Mouse (Mus musculus): ENCODE results near the gene Myo1e. TPM values are rescaled to one million over a fixed set of nuclear protein-coding genes. Genes with fewer than 3 reads are reported as not detected.

The Myo1e gene
- polyA plus RNA-seq, 1 experiment: 0.02 TPM

GRCm38 (mm10) chr9:70314019-70314418, 106.9 kb downstream of the Myo1e start:
- Histone ChIP-seq H3K27me3 (ENCODE audit: control insufficient read depth) (no peaks in the 10 kb centered on the region), H3K4me3 (replicated peaks) (no peak overlapping the region), H3K9me3 (ENCODE audit: control insufficient read depth, low read length) (no peaks in the 10 kb centered on the region; the same call in 1 of the 2 replicates), H3K36me3 (ENCODE audit: control insufficient read depth) (no peaks in the 10 kb centered on the region), H3K4me1 (ENCODE audit: control insufficient read depth) (no peaks in the 10 kb centered on the region)
- TF ChIP-seq GATA1 (IDR thresholded peaks at IDR 0.05; ENCODE audit: low read length): no peak
- no peak for TF ChIP-seq TAL1 (IDR thresholded peaks at IDR 0.05; ENCODE audit: low read length)

GRCm38 (mm10) chr9:70315130-70315529, 108.0 kb downstream of the Myo1e start:
- Histone ChIP-seq H3K27me3 (ENCODE audit: control insufficient read depth) (no peaks in the 10 kb centered on the region), H3K36me3 (ENCODE audit: control insufficient read depth) (no peaks in the 10 kb centered on the region), H3K4me3 (replicated peaks) (no peak overlapping the region), H3K9me3 (ENCODE audit: control insufficient read depth, low read length) (no peaks in the 10 kb centered on the region; the same call in 1 of the 2 replicates), H3K4me1 (ENCODE audit: control insufficient read depth) (no peaks in the 10 kb centered on the region)
- TF ChIP-seq GATA1 (IDR thresholded peaks at IDR 0.05; ENCODE audit: low read length) (no peak), TAL1 (IDR thresholded peaks at IDR 0.05; ENCODE audit: low read length) (no peak)

GRCm38 (mm10) chr9:70318601-70319000, 111.5 kb downstream of the Myo1e start:
- Histone ChIP-seq H3K9me3 (ENCODE audit: control insufficient read depth, low read length) (no peaks in the 10 kb centered on the region), H3K27me3 (ENCODE audit: control insufficient read depth) (no peaks in the 10 kb centered on the region), H3K4me1 (ENCODE audit: control insufficient read depth) (no peaks in the 10 kb centered on the region), H3K36me3 (ENCODE audit: control insufficient read depth) (no peaks in the 10 kb centered on the region), H3K4me3 (replicated peaks) (no peak overlapping the region)
- TF ChIP-seq GATA1 (IDR thresholded peaks at IDR 0.05; ENCODE audit: low read length): no peak
- TF ChIP-seq TAL1 (IDR thresholded peaks at IDR 0.05; ENCODE audit: low read length): no peak

- TF ChIP-seq TAL1 (IDR thresholded peaks at IDR 0.05; ENCODE audit: low read length) (no peak), GATA1 (IDR thresholded peaks at IDR 0.05; ENCODE audit: low read length) (no peak)
- no peaks in the 10 kb centered on the region for H3K4me1 ChIP-seq (ENCODE audit: control insufficient read depth)
- H3K4me3 ChIP-seq (replicated peaks): no peak overlapping the region
- H3K36me3 ChIP-seq (ENCODE audit: control insufficient read depth): no peaks in the 10 kb centered on the region; the same call in 1 of the 2 replicates
- no peaks in the 10 kb centered on the region for H3K9me3 ChIP-seq (ENCODE audit: control insufficient read depth, low read length)
- H3K27me3 ChIP-seq (ENCODE audit: control insufficient read depth): no peaks in the 10 kb centered on the region
Observed at GRCm38 (mm10) chr9:70324336-70324735, 117.2 kb downstream of the Myo1e start.

- no peaks in the 10 kb centered on the region for H3K4me1 ChIP-seq (ENCODE audit: control insufficient read depth)
- TF ChIP-seq GATA1 (IDR thresholded peaks at IDR 0.05; ENCODE audit: low read length) (no peak), TAL1 (IDR thresholded peaks at IDR 0.05; ENCODE audit: low read length) (no peak)
- H3K27me3 ChIP-seq (ENCODE audit: control insufficient read depth): no peaks in the 10 kb centered on the region
- H3K9me3 ChIP-seq (ENCODE audit: control insufficient read depth, low read length): no peaks in the 10 kb centered on the region
- H3K36me3 ChIP-seq (ENCODE audit: control insufficient read depth): no peaks in the 10 kb centered on the region; the same call in 1 of the 2 replicates
- no peak overlapping the region for H3K4me3 ChIP-seq (replicated peaks)
Observed at GRCm38 (mm10) chr9:70325880-70326595, 118.9 kb downstream of the Myo1e start.

GRCm38 (mm10) chr9:70328193-70328841, 121.2 kb downstream of the Myo1e start:
- Histone ChIP-seq H3K4me3 (replicated peaks) (no peak overlapping the region), H3K9me3 (ENCODE audit: control insufficient read depth, low read length) (no peaks in the 10 kb centered on the region), H3K27me3 (ENCODE audit: control insufficient read depth) (no peaks in the 10 kb centered on the region), H3K36me3 (ENCODE audit: control insufficient read depth) (no peaks in the 10 kb centered on the region; the same call in 1 of the 2 replicates), H3K4me1 (ENCODE audit: control insufficient read depth) (no peaks in the 10 kb centered on the region)
- TF ChIP-seq GATA1 (IDR thresholded peaks at IDR 0.05; ENCODE audit: low read length) (no peak), TAL1 (IDR thresholded peaks at IDR 0.05; ENCODE audit: low read length) (no peak)

GRCm38 (mm10) chr9:70331727-70332335, 124.7 kb downstream of the Myo1e start:
- Histone ChIP-seq H3K36me3 (ENCODE audit: control insufficient read depth) (no peaks in the 10 kb centered on the region; the same call in 1 of the 2 replicates), H3K4me3 (replicated peaks) (no peak overlapping the region), H3K9me3 (ENCODE audit: control insufficient read depth, low read length) (no peaks in the 10 kb centered on the region), H3K4me1 (ENCODE audit: control insufficient read depth) (no peaks in the 10 kb centered on the region), H3K27me3 (ENCODE audit: control insufficient read depth) (no peaks in the 10 kb centered on the region)
- TF ChIP-seq GATA1 (IDR thresholded peaks at IDR 0.05; ENCODE audit: low read length) (no peak), TAL1 (IDR thresholded peaks at IDR 0.05; ENCODE audit: low read length) (no peak)

GRCm38 (mm10) chr9:70338391-70338790, 131.2 kb downstream of the Myo1e start:
- Histone ChIP-seq H3K36me3 (ENCODE audit: control insufficient read depth) (no peaks in the 10 kb centered on the region; the same call in 1 of the 2 replicates), H3K4me1 (ENCODE audit: control insufficient read depth) (no peaks in the 10 kb centered on the region), H3K4me3 (replicated peaks) (no peak overlapping the region), H3K27me3 (ENCODE audit: control insufficient read depth) (no peaks in the 10 kb centered on the region), H3K9me3 (ENCODE audit: control insufficient read depth, low read length) (no peaks in the 10 kb centered on the region)
- TF ChIP-seq TAL1 (IDR thresholded peaks at IDR 0.05; ENCODE audit: low read length): no peak
- TF ChIP-seq GATA1 (IDR thresholded peaks at IDR 0.05; ENCODE audit: low read length): no peak

GRCm38 (mm10) chr9:70338894-70339293, 131.7 kb downstream of the Myo1e start:
- H3K4me1 ChIP-seq (ENCODE audit: control insufficient read depth): no peaks in the 10 kb centered on the region
- H3K27me3 ChIP-seq (ENCODE audit: control insufficient read depth): no peaks in the 10 kb centered on the region
- TF ChIP-seq TAL1 (IDR thresholded peaks at IDR 0.05; ENCODE audit: low read length) (no peak), GATA1 (IDR thresholded peaks at IDR 0.05; ENCODE audit: low read length) (no peak)
- no peaks in the 10 kb centered on the region for H3K9me3 ChIP-seq (ENCODE audit: control insufficient read depth, low read length)
- no peak overlapping the region for H3K4me3 ChIP-seq (replicated peaks)
- no peaks in the 10 kb centered on the region; the same call in 1 of the 2 replicates for H3K36me3 ChIP-seq (ENCODE audit: control insufficient read depth)
